Mouse (Mus musculus) central nervous system, embryonic 11.5 days (tissue): ENCODE results near the gene Gpm6b. TPM values are rescaled to one million over a fixed set of nuclear protein-coding genes. Genes with fewer than 3 reads are reported as not detected.

Source experiments
- polyA plus RNA-seq: library from polyadenylated mRNA; depleted of rRNA; stranded (reverse); fragments of >200 nt; gene quantifications from 2 replicates; pipeline ENCODE4 v1.2.3, GENCODE M21; 2012; rRNA removed

The Gpm6b gene
- polyA plus RNA-seq, result 77.1 and 95.8 TPM in 2 replicates

DNA sequence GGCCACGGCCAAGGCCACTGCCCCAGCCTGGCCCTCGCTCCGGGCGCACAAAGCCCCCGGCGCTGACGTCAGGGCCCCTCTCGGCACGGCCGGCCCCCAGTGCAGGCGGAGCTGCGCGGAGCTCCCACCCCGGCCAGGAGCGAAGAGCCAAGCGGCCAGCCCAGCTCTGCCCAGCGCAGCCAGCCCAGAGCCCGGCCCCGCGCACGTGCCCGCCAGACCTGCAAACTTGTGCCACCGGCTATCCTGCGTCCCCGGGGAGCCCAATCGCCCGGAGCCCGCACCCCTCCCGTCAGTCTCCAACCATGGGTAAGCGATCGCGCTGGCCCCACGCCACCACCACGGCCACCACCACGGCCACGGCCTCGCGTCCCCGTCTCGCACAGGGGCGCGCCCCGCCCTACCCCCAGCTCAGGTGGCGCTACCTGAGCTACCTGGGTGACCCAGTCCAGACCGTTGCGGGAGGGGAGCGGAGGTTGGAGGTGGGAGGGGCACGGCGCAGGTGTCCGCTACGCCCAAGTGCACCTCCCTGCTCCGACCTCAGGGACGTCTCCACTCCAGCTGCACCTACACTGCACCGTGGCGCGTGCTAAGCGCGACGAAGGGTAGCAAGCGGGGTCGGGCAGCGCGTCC is at the start of gene Gpm6b:
Gene Gpm6b, plus strand, starts transcription at position 81 of the 630 bp plus-strand sequence.

Other genes starting within 250 kb of the Gpm6b start
- gene Gemin8, start 68.5 kb upstream of the Gpm6b start, polyA plus RNA-seq, result 23.4 and 30.3 TPM in 2 replicates
- gene Trappc2, start 201.7 kb downstream of the Gpm6b start, polyA plus RNA-seq, result 13.5 and 18.4 TPM in 2 replicates
- 7.4 and 8.4 TPM in 2 replicates for gene Ofd1, start 201.8 kb downstream of the Gpm6b start, polyA plus RNA-seq
- 22.7 and 35.1 TPM in 2 replicates for gene Rab9, start 241.0 kb downstream of the Gpm6b start, polyA plus RNA-seq